Mouse (Mus musculus): Measurements from ENCODE around the gene Clec12a.

DNA sequence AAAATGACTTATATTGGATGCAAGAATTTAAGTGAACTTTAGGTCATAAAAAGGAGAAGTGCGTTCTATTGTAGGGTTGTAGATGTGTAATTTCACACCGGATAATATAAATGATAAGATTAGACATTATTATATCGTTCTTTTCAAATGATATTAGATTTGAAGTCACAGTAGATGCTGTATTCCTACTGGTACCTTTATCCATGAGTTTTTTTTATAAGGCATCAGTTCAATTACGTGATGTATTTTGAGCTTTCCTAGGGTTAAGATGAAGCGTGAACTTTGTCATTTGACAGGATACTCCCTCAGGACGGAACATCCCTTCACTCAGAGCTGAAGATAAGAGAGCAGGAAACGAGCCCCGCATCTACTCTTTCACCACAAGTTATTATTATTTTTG, 54.5 kb downstream of the Clec12a start, which contains the start of gene Clec1b:
- TF ChIP-seq POLR2A (IDR thresholded peaks at IDR 0.05; ENCODE audit: insufficient read depth, low read depth, low read length) (no peak), CTCF (IDR thresholded peaks at IDR 0.05; ENCODE audit: insufficient read depth, low read depth, low read length) (no peak)
